Mouse (Mus musculus): Measurements from ENCODE around the gene Keg1.

The Keg1 gene

GRCm38 (mm10) chr19:12762212-12763130, 66.9 kb downstream of the Keg1 start:
- in situ Hi-C loops (cut with MboI, MseI) = no loop called here

- in situ Hi-C loops (cut with MboI, MseI) = no loop called here
These were observed 69.7 kb downstream of the Keg1 start, which contains the start of gene Cntf for GRCm38 (mm10) chr19:12765308-12765707. Gene Cntf, minus strand, starts transcription at chr19:12765632.

All from T-helper 1 cell (primary cell).